Mouse (Mus musculus): ENCODE results near the gene Lamb3. TPM values are rescaled to one million over a fixed set of nuclear protein-coding genes. Genes with fewer than 3 reads are reported as not detected.
A peak's percentile ranks its signal among the peaks of the same experiment; 100 is the strongest.

The Lamb3 gene
- polyA plus RNA-seq, 1 experiment from 2014 or later = 54.5 TPM

DNA sequence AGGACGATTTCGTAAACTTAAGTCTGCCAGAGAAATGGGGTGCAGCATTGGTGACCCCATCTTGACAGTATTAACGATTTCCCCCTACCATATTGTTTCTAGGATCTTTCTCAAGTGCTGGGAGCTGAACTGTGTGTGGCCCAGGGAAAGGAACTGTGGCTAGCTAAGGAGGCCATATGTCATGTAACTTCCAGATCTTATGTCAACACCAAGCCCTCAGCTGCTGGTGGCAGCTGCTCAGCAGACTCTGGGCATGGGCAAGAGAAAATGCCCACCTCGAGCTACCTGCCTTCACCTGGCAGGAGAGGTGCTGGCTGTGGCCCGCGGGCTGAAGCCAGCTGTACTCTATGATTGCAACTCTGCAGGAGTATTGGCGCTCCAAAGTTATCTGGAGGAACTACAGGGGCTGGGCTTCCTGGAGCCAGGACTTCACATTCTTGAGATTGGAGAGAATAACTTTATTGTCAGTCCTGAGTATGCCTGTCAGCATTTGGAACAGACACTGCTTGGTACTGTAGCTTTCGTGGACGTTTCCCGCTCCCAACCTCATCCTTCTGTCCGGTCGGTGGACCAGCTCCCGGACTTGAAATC, 33.3 kb upstream of the Lamb3 start:
- H3K36me3 ChIP-seq (ENCODE audit: control insufficient read depth, insufficient read depth, low read length) = no peaks in the 10 kb centered on the region
- no peaks in the 10 kb centered on the region for H3K27me3 ChIP-seq (ENCODE audit: control insufficient read depth, insufficient read depth, low read depth, low read length)
- peaks cover 26% of the 10 kb centered on the region for H3K4me1 ChIP-seq (replicated peaks; ENCODE audit: control insufficient read depth, insufficient read depth, low read length)
- H3K9ac ChIP-seq (ENCODE audit: low read length) = peak overlapping the region; percentile 89
- peak overlapping the region; percentile 89 for H3K4me2 ChIP-seq (ENCODE audit: low read depth, low read length)
- no peak for ATAC-seq (ENCODE audit: low read depth)
- H3K4me3 ChIP-seq (ENCODE audit: low read length) = peak overlapping the region; percentile 92
- H3K9me3 ChIP-seq (ENCODE audit: control insufficient read depth, low read length) = no peaks in the 10 kb centered on the region
- peak overlapping the region; percentile 91 for H3K27ac ChIP-seq (ENCODE audit: low read length)
- WGBS = 64% methylated on average over 13 of the region's 13 CpGs

DNA sequence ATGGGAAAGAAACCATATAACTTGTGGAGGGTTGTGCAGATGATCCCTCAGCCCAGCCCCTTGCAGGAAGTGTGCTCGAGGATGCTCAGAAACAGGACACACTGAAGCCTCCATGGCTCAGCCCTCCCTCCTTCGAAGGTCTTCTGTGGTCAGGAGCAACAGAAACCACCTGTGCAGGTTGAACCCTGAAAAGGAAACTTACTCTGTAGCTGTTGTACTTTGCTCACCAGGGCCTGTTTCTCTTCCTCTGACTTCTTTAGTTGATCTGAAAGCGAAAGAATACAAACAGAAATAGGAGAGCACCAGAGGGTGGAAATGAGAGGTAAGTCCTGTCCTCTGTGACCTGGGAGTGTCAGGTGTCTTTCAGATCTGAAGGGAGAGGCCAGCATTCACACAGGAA, 26.4 kb upstream of the Lamb3 start:
- Histone ChIP-seq H3K4me1 (replicated peaks; ENCODE audit: control insufficient read depth, insufficient read depth, low read length) (no peaks in the 10 kb centered on the region), H3K27me3 (ENCODE audit: control insufficient read depth, insufficient read depth, low read depth, low read length) (no peaks in the 10 kb centered on the region), H3K36me3 (ENCODE audit: control insufficient read depth, insufficient read depth, low read length) (no peaks in the 10 kb centered on the region), H3K9me3 (ENCODE audit: control insufficient read depth, low read length) (no peaks in the 10 kb centered on the region), H3K4me3 (ENCODE audit: low read length) (no peak overlapping the region), H3K27ac (ENCODE audit: low read length) (no peak overlapping the region), H3K9ac (ENCODE audit: low read length) (no peak overlapping the region), H3K4me2 (ENCODE audit: low read depth, low read length) (no peak overlapping the region)
- ATAC-seq (ENCODE audit: low read depth) = no peak
- 83% methylated on average over 3 of the region's 3 CpGs for whole genome bisulfite sequencing

DNA sequence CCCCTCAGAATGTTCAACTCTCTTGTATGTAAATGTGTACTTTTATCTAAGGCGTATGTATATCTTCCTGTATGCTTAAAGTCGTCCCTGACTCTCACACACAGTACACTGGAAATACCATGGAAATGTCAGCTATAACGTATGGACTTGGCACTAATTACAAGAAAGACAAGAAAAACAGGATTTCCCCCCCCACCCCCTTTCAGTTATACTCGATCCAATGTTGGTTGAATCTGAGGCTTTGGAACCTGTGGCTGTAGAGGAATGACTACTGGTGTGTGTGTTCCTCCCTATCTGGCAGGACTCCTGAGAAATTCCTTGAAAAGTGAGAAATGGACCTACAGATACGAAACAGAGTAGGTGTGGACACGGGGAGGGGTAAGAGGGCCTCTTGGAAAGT, 19.2 kb upstream of the Lamb3 start:
- ATAC-seq (ENCODE audit: low read depth) = peak; percentile 24
- 40% methylated on average over 6 of the region's 6 CpGs for WGBS
- Histone ChIP-seq H3K4me2 (ENCODE audit: low read depth, low read length) (no peak overlapping the region), H3K4me3 (ENCODE audit: low read length) (no peak overlapping the region), H3K36me3 (ENCODE audit: control insufficient read depth, insufficient read depth, low read length) (no peaks in the 10 kb centered on the region), H3K9ac (ENCODE audit: low read length) (no peak overlapping the region), H3K27me3 (ENCODE audit: control insufficient read depth, insufficient read depth, low read depth, low read length) (no peaks in the 10 kb centered on the region), H3K9me3 (ENCODE audit: control insufficient read depth, low read length) (no peaks in the 10 kb centered on the region), H3K27ac (ENCODE audit: low read length) (peak overlapping the region; percentile 92; the same call in 1 of the 2 replicates), H3K4me1 (replicated peaks; ENCODE audit: control insufficient read depth, insufficient read depth, low read length) (peaks cover 21% of the 10 kb centered on the region)

DNA sequence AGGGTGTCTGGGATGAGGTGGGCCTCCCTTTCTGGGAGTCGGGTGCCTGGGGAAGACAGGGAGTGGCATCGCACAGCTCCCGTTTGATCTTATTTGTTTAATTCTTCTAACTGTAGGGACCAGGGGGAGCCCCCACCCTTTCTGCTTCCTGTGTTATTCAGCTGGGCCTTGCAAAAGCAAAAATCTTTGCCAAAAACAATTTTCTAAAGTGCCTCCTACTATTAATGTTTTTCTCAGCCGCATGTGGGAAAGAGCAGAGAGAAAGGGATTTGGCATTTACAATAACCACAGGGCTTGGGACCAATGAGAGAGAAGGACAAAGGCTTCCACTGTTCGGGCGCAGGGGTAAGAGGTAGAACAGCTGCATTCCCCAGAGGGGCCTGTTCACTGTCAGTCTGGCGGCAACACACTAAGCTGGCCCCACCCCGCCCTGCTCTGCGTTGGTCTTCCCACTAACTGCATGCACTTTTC, 18.3 kb upstream of the Lamb3 start:
- 7% methylated on average over 9 of the region's 9 CpGs for WGBS
- peak overlapping the region; percentile 92 for H3K27ac ChIP-seq (ENCODE audit: low read length)
- no peaks in the 10 kb centered on the region for H3K9me3 ChIP-seq (ENCODE audit: control insufficient read depth, low read length)
- H3K27me3 ChIP-seq (ENCODE audit: control insufficient read depth, insufficient read depth, low read depth, low read length) = no peaks in the 10 kb centered on the region
- no peaks in the 10 kb centered on the region for H3K36me3 ChIP-seq (ENCODE audit: control insufficient read depth, insufficient read depth, low read length)
- ATAC-seq (ENCODE audit: low read depth) = peak; percentile 93
- H3K4me3 ChIP-seq (ENCODE audit: low read length) = no peak overlapping the region
- H3K9ac ChIP-seq (ENCODE audit: low read length) = peak overlapping the region; percentile 40
- peaks cover 21% of the 10 kb centered on the region for H3K4me1 ChIP-seq (replicated peaks; ENCODE audit: control insufficient read depth, insufficient read depth, low read length)
- peak overlapping the region; percentile 24; the same call in 1 of the 2 replicates for H3K4me2 ChIP-seq (ENCODE audit: low read depth, low read length)

DNA sequence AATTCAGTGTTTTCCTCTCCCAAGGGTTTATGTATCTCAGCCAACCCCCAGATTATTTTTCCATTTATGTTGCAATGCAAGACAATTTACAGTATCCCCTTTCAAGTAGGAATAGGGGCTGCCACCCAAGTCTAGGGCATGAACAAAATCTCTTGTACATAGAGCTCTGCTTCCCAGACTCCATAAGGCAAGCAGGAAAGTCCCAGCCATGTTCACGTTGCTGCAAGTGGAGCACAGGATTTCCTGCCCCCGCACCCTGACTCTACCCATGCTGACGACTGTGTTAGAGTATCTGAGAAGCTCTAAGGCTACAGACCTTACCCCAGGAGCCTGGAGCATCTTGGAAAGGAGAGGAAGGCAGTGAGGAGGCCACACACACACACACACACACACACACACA, 17.7 kb upstream of the Lamb3 start:
- H3K27me3 ChIP-seq (ENCODE audit: control insufficient read depth, insufficient read depth, low read depth, low read length) = no peaks in the 10 kb centered on the region
- no peaks in the 10 kb centered on the region for H3K9me3 ChIP-seq (ENCODE audit: control insufficient read depth, low read length)
- H3K4me1 ChIP-seq (replicated peaks; ENCODE audit: control insufficient read depth, insufficient read depth, low read length) = peaks cover 21% of the 10 kb centered on the region
- peak overlapping the region; percentile 40 for H3K9ac ChIP-seq (ENCODE audit: low read length)
- H3K4me2 ChIP-seq (ENCODE audit: low read depth, low read length) = no peak overlapping the region
- ATAC-seq (ENCODE audit: low read depth) = peak; percentile 41
- H3K27ac ChIP-seq (ENCODE audit: low read length) = peak overlapping the region; percentile 92
- no peak overlapping the region for H3K4me3 ChIP-seq (ENCODE audit: low read length)
- 25% methylated on average over 3 of the region's 3 CpGs for WGBS
- H3K36me3 ChIP-seq (ENCODE audit: control insufficient read depth, insufficient read depth, low read length) = no peaks in the 10 kb centered on the region

DNA sequence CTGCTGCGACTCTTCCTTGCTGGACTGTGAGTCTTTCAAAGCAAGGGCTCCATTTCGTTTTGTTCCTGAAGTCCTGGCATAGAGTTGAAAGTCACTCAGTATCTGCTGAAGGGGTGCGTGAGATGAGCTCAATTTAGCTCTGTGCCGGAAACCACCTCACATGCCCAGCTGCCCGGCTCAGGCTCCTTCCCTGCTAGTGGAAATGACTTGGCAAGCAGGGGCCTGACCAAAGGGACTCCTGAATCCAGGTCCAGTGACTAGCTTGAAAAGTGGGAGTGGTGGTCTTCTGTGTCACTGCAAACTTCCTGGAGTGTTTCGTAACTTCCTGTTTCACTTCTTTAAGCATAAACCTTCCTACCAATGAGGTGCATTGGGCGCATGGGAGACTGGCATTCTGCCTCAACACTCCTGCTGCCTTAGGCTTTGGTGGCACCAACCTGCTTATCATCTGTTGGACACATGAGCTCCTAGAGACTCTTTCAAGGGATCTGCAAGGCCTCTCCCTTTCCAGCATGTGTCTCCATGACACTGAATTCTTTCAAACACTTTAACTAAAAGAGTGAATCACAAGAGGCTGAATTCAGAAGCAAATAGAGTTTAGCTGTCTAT, 15.7 kb upstream of the Lamb3 start:
- H3K36me3 ChIP-seq (ENCODE audit: control insufficient read depth, insufficient read depth, low read length) = no peaks in the 10 kb centered on the region
- H3K4me3 ChIP-seq (ENCODE audit: low read length) = no peak overlapping the region
- peak overlapping the region; percentile 18; the same call in 1 of the 2 replicates for H3K27ac ChIP-seq (ENCODE audit: low read length)
- no peak overlapping the region for H3K9ac ChIP-seq (ENCODE audit: low read length)
- no peaks in the 10 kb centered on the region for H3K9me3 ChIP-seq (ENCODE audit: control insufficient read depth, low read length)
- H3K4me1 ChIP-seq (replicated peaks; ENCODE audit: control insufficient read depth, insufficient read depth, low read length) = peaks cover 21% of the 10 kb centered on the region
- whole genome bisulfite sequencing = 70% methylated on average over 7 of the region's 7 CpGs
- no peak overlapping the region for H3K4me2 ChIP-seq (ENCODE audit: low read depth, low read length)
- no peaks in the 10 kb centered on the region for H3K27me3 ChIP-seq (ENCODE audit: control insufficient read depth, insufficient read depth, low read depth, low read length)
- no peak for ATAC-seq (ENCODE audit: low read depth)

DNA sequence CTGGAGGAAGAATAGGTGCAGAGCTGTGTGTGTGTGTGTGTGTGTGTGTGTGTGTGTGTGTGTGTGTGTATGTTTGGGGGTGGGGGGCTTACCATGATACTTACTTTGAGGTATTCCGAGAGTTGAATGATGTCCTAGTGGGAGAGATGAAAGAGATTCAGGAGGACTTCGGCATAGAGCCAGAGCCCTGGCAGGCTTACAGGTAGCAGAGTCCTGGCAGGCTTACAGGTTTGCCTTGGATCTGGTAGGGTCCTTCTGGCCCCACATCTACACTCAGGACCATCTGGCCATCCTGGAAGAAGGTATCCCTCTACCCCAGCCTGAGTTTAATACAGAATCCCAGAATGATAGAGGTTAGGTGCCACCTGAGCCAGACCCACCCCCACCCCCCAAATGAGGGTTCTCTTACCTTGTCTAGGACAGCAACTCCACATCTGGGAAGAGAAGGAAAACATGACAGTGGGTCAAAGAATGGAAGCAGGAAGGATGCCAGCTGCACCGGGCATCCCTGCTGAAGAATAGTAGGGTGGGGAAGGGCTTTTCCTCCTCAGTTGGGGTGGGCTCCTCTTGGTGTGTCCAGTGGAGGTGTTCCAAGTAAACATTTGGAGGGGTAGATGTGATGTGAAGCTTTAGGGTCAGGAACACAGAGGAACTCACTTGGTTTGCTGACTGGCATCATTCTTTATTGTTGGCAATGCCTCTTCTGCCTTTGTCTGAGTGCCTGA, 12.9 kb upstream of the Lamb3 start:
- Histone ChIP-seq H3K36me3 (ENCODE audit: control insufficient read depth, insufficient read depth, low read length) (no peaks in the 10 kb centered on the region), H3K9ac (ENCODE audit: low read length) (no peak overlapping the region), H3K27ac (ENCODE audit: low read length) (no peak overlapping the region), H3K27me3 (ENCODE audit: control insufficient read depth, insufficient read depth, low read depth, low read length) (no peaks in the 10 kb centered on the region), H3K4me1 (replicated peaks; ENCODE audit: control insufficient read depth, insufficient read depth, low read length) (peaks cover 8% of the 10 kb centered on the region), H3K4me2 (ENCODE audit: low read depth, low read length) (no peak overlapping the region), H3K9me3 (ENCODE audit: control insufficient read depth, low read length) (no peaks in the 10 kb centered on the region), H3K4me3 (ENCODE audit: low read length) (no peak overlapping the region)
- ATAC-seq (ENCODE audit: low read depth) = no peak
- WGBS = 71% methylated on average over 3 of the region's 3 CpGs

DNA sequence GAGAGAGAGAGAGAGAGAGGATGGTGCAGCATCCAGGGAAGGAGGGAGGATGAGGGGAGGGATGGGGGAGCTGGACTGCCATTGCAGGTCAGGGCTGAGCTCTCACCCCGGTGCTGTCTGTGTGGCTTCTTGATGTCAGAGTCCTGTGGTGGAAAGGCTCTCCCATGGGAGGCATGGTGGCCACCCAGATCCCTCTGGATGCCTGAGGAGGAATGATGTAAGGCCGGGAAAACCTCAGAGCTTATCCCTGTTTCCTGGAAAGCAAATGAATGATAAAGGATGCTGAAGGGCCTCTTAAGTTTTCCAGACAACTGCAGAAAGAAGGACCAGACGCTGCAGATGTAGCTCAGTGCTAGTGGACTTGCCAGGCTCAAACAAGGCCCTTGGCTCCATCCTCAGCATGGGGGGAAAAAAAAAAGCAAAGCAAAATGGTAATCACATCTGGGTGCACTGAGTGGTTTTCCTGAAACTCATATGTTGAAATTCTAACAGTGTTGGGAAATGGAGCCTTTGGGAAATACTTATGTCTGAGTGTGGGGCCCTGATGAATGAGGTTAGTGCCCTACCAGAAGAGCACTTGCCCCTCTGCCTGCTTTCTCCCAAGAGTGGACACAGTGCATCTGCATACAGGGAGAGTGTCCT, 12.2 kb upstream of the Lamb3 start:
- Histone ChIP-seq H3K27me3 (ENCODE audit: control insufficient read depth, insufficient read depth, low read depth, low read length) (no peaks in the 10 kb centered on the region), H3K9ac (ENCODE audit: low read length) (no peak overlapping the region), H3K9me3 (ENCODE audit: control insufficient read depth, low read length) (no peaks in the 10 kb centered on the region), H3K36me3 (ENCODE audit: control insufficient read depth, insufficient read depth, low read length) (no peaks in the 10 kb centered on the region), H3K4me2 (ENCODE audit: low read depth, low read length) (no peak overlapping the region), H3K4me1 (replicated peaks; ENCODE audit: control insufficient read depth, insufficient read depth, low read length) (peaks cover under 1% of the 10 kb centered on the region), H3K27ac (ENCODE audit: low read length) (no peak overlapping the region), H3K4me3 (ENCODE audit: low read length) (no peak overlapping the region)
- WGBS = 60% methylated on average over 3 of the region's 3 CpGs
- ATAC-seq (ENCODE audit: low read depth) = no peak
